Mouse (Mus musculus) central nervous system, embryonic 11.5 days (tissue): Measurements from ENCODE around the gene Cavin1. TPM values are rescaled to one million over a fixed set of nuclear protein-coding genes. Genes with fewer than 3 reads are reported as not detected.

Source experiments
- polyA plus RNA-seq: library from polyadenylated mRNA; depleted of rRNA; stranded (reverse); fragments of >200 nt; gene quantifications from 2 replicates; pipeline ENCODE4 v1.2.3, GENCODE M21; 2012; rRNA removed

The Cavin1 gene
- 20.2 and 40.3 TPM in 2 replicates for polyA plus RNA-seq

DNA sequence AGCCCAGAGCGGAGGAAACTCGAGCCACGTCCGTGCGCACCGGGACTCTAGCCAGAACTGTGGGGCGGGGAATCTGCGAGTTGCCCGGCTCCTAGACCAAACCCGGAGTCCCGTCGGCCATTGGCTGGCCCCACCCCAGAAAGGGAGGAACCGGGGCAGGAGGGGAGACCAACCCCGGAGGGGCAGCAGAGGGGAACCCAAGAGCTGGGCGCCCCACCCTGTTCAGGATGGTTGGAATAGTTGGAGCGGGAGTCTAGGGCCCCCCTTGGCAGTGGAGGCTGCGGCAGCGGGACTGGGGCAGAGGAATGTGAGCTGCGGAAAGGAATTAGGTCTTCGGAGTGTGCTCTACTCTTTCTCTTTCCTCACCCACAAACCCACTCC lies at the start of gene Cavin1:
TSS of gene Cavin1 (minus strand) at position 331 of the 381 bp plus-strand sequence.

GRCm38 (mm10) chr11:101009046-101009887 lies 38.6 kb upstream of the Cavin1 start, which contains the start of gene Atp6v0a1:
TSS of gene Atp6v0a1 (plus strand) at chr11:101009452.

GRCm38 (mm10) chr11:100939512-100940151 lies 31.1 kb downstream of the Cavin1 start, which contains the start of gene Stat3:
TSS of gene Stat3 (minus strand) at chr11:100939540.

Other genes with a start within 250 kb of the Cavin1 start
- 91.1 and 137 TPM in 2 replicates for gene Rab5c, start 232.7 kb downstream of the Cavin1 start, polyA plus RNA-seq
- 6.4 and 7.2 TPM in 2 replicates for gene Kcnh4, start 210.9 kb downstream of the Cavin1 start, polyA plus RNA-seq
- 0.28 TPM in 1 of 2 replicates, not detected in the other for gene Hcrt, start 208.0 kb downstream of the Cavin1 start, polyA plus RNA-seq
- 5.8 and 6.6 TPM in 2 replicates for gene Ghdc, start 199.9 kb downstream of the Cavin1 start, polyA plus RNA-seq
- gene Stat5b, start 120.2 kb downstream of the Cavin1 start, polyA plus RNA-seq = 12.9 and 15.9 TPM in 2 replicates
- gene Stat5a, start 111.5 kb downstream of the Cavin1 start, polyA plus RNA-seq = 2.1 and 3.3 TPM in 2 replicates
- 20.9 and 23.6 TPM in 2 replicates for gene Stat3, start 31.3 kb downstream of the Cavin1 start, polyA plus RNA-seq
- gene Atp6v0a1, start 38.6 kb upstream of the Cavin1 start, polyA plus RNA-seq = 75.1 and 97.4 TPM in 2 replicates
- gene Naglu, start 99.1 kb upstream of the Cavin1 start, polyA plus RNA-seq = 6.2 and 7.2 TPM in 2 replicates
- 0.30 and 0.55 TPM in 2 replicates for gene Hsd17b1, start 107.5 kb upstream of the Cavin1 start, polyA plus RNA-seq
- gene Coasy, start 111.7 kb upstream of the Cavin1 start, polyA plus RNA-seq = 46.4 and 49.7 TPM in 2 replicates
- 24.2 and 37.5 TPM in 2 replicates for gene Mlx, start 116.4 kb upstream of the Cavin1 start, polyA plus RNA-seq
- gene Psmc3ip, start 124.5 kb upstream of the Cavin1 start, polyA plus RNA-seq = 50.1 and 54.5 TPM in 2 replicates
- gene Retreg3, start 149.0 kb upstream of the Cavin1 start, polyA plus RNA-seq = 39.1 and 53.7 TPM in 2 replicates
- gene Tubg1, start 149.1 kb upstream of the Cavin1 start, polyA plus RNA-seq = 23.1 and 35.8 TPM in 2 replicates
- gene Tubg2, start 185.0 kb upstream of the Cavin1 start, polyA plus RNA-seq = 2.4 and 4.7 TPM in 2 replicates
- 0.77 and 1.3 TPM in 2 replicates for gene Cntnap1, start 199.6 kb upstream of the Cavin1 start, polyA plus RNA-seq
- gene Plekhh3, start 200.5 kb upstream of the Cavin1 start, polyA plus RNA-seq = 8.0 and 10.1 TPM in 2 replicates
- not detected in 2 replicates for gene Ccr10, start 204.6 kb upstream of the Cavin1 start, polyA plus RNA-seq